Mouse (Mus musculus): ENCODE measurements around the gene Wipf2. TPM values are rescaled to one million over a fixed set of nuclear protein-coding genes. Genes with fewer than 3 reads are reported as not detected.
A peak's percentile ranks its signal among the peaks of the same experiment; 100 is the strongest.

Wipf2 gene
- polyA plus RNA-seq, 1 experiment: 14.0 TPM

GRCm38 (mm10) chr11:98836651-98837141 is 26.7 kb upstream of the Wipf2 start, which contains the start of gene Rapgefl1:
Rapgefl1 (plus strand) TSS chr11:98836785.
- peak; percentile 82 for DNase-seq
- Histone ChIP-seq H3K4me1 (ENCODE audit: control insufficient read depth, insufficient read depth, low read length) (peaks cover 4% of the 10 kb centered on the region), H3K4me3 (replicated peaks; ENCODE audit: extremely low read depth, low read depth, low read length) (peak within 1 kb of the TSS; percentile 66)
- 1% methylated on average over 45 of the region's 48 CpGs for WGBS
- no peak for TF ChIP-seq CTCF (IDR thresholded peaks at IDR 0.05; ENCODE audit: insufficient read depth, low read length)
- TF ChIP-seq POLR2A (IDR thresholded peaks at IDR 0.05; ENCODE audit: borderline replicate concordance, extremely low read depth, low read depth, low read length): no peak

- no peak overlapping the region for H3K4me3 ChIP-seq (replicated peaks; ENCODE audit: extremely low read depth, low read depth, low read length)
- no peak for TF ChIP-seq POLR2A (IDR thresholded peaks at IDR 0.05; ENCODE audit: borderline replicate concordance, extremely low read depth, low read depth, low read length)
- TF ChIP-seq CTCF (IDR thresholded peaks at IDR 0.05; ENCODE audit: insufficient read depth, low read length): no peak
- 8% methylated on average over 23 of the region's 29 CpGs for WGBS
- H3K4me1 ChIP-seq (ENCODE audit: control insufficient read depth, insufficient read depth, low read length): peaks cover 4% of the 10 kb centered on the region
- DNase-seq: no peak
These were observed 26.2 kb upstream of the Wipf2 start for GRCm38 (mm10) chr11:98837231-98837704.

GRCm38 (mm10) chr11:98837917-98838316 is 25.5 kb upstream of the Wipf2 start:
- TF ChIP-seq CTCF (IDR thresholded peaks at IDR 0.05; ENCODE audit: insufficient read depth, low read length): no peak
- no peak for TF ChIP-seq POLR2A (IDR thresholded peaks at IDR 0.05; ENCODE audit: borderline replicate concordance, extremely low read depth, low read depth, low read length)
- peaks cover 4% of the 10 kb centered on the region for H3K4me1 ChIP-seq (ENCODE audit: control insufficient read depth, insufficient read depth, low read length)
- WGBS: 73% methylated on average over 11 of the region's 11 CpGs
- DNase-seq: no peak
- H3K4me3 ChIP-seq (replicated peaks; ENCODE audit: extremely low read depth, low read depth, low read length): no peak overlapping the region

- Histone ChIP-seq H3K4me3 (replicated peaks; ENCODE audit: extremely low read depth, low read depth, low read length) (no peak overlapping the region), H3K4me1 (ENCODE audit: control insufficient read depth, insufficient read depth, low read length) (peaks cover 4% of the 10 kb centered on the region)
- TF ChIP-seq POLR2A (IDR thresholded peaks at IDR 0.05; ENCODE audit: borderline replicate concordance, extremely low read depth, low read depth, low read length) (no peak), CTCF (IDR thresholded peaks at IDR 0.05; ENCODE audit: insufficient read depth, low read length) (no peak)
- no peak for DNase-seq
- WGBS: 66% methylated on average over 9 of the region's 9 CpGs
These were observed 24.9 kb upstream of the Wipf2 start for GRCm38 (mm10) chr11:98838512-98838911.

DNA sequence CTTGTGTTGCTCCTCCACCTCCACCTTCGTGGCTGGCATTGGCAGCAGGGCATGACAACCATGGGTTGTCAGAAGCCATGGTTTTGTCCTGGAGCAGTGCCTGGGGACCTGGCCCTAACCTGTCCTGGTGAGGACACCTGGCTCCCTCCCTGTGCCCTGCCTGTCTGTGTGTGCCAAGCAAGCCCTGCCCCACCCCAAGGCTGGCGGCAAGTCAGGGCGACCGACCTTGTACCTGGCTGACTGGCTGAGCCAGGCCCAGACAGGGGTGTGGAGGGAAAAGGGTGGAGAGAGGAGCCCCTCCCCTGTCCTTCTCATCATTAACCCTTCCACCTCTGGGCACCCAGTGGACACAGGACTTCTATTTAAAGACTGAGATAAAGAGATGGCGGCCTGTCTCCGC is 24.0 kb upstream of the Wipf2 start:
- TF ChIP-seq CTCF (IDR thresholded peaks at IDR 0.05; ENCODE audit: insufficient read depth, low read length) (no peak), POLR2A (IDR thresholded peaks at IDR 0.05; ENCODE audit: borderline replicate concordance, extremely low read depth, low read depth, low read length) (no peak)
- H3K4me1 ChIP-seq (ENCODE audit: control insufficient read depth, insufficient read depth, low read length): peaks cover 4% of the 10 kb centered on the region
- H3K4me3 ChIP-seq (replicated peaks; ENCODE audit: extremely low read depth, low read depth, low read length): no peak overlapping the region
- WGBS: 42% methylated on average over 6 of the region's 6 CpGs
- DNase-seq: no peak

DNA sequence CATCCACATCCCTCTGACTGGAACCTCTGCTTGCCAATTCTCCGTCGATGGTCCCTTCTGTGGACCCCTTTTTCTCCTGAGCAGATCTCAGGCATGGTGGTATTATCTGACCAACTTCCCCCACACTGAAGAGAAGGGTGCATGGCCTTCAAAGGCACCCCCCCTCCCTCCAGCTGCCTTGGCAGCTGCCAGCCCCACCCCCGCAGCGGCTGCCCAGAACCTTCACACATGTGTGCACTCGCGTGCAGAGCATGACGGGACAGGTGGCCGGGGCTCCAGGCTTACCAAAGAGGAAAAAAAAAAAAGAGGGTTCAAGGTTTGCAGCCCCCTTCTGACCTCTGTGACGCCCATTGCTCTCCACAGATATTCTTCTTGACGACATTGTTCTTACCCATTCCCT is 23.5 kb upstream of the Wipf2 start:
- Histone ChIP-seq H3K4me3 (replicated peaks; ENCODE audit: extremely low read depth, low read depth, low read length) (no peak overlapping the region), H3K4me1 (ENCODE audit: control insufficient read depth, insufficient read depth, low read length) (peaks cover 4% of the 10 kb centered on the region)
- 61% methylated on average over 10 of the region's 10 CpGs for WGBS
- TF ChIP-seq POLR2A (IDR thresholded peaks at IDR 0.05; ENCODE audit: borderline replicate concordance, extremely low read depth, low read depth, low read length) (no peak), CTCF (IDR thresholded peaks at IDR 0.05; ENCODE audit: insufficient read depth, low read length) (no peak)
- DNase-seq: no peak

GRCm38 (mm10) chr11:98846016-98846415 is 17.4 kb upstream of the Wipf2 start:
- WGBS: 61% methylated on average over 13 of the region's 13 CpGs
- Histone ChIP-seq H3K4me3 (replicated peaks; ENCODE audit: extremely low read depth, low read depth, low read length) (no peak overlapping the region), H3K4me1 (ENCODE audit: control insufficient read depth, insufficient read depth, low read length) (peaks cover 3% of the 10 kb centered on the region; the same call in 1 of the 2 replicates)
- DNase-seq: no peak
- TF ChIP-seq CTCF (IDR thresholded peaks at IDR 0.05; ENCODE audit: insufficient read depth, low read length) (no peak), POLR2A (IDR thresholded peaks at IDR 0.05; ENCODE audit: borderline replicate concordance, extremely low read depth, low read depth, low read length) (no peak)

DNA sequence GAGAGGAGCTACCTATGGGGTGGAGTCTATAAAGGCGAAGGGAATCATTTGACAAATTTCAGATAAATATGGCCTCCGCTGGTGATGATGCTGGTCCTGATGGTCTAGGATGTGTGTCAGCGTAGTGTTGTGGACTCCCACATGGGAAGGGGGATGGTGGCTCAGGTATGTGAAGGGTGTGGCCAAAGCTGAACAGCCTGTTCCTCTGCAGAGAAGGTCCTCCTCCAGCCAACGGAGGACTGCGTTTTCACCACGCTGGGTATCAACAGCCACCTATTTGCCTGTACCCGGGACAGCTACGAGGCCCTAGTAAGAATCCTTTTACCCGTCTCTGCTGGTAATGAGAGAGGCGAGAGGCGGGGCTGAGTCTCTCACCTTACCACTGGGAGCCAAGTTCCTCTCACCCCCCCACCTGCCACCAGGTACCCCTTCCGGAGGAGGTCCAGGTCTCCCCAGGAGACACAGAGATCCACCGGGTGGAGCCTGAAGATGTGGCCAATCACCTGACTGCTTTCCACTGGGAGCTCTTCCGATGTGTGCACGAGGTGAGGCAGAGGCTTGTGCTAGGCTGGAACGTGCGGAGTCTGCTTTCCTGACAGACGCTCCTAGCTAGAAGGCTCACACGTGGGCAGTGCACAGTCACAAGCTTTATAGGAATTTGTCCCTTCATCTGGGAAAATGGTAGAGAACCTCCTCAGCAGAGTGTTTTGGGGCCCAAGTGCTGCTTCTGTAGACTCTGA is 16.4 kb upstream of the Wipf2 start:
- no peak overlapping the region for H3K4me3 ChIP-seq (replicated peaks; ENCODE audit: extremely low read depth, low read depth, low read length)
- WGBS: 66% methylated on average over 19 of the region's 19 CpGs
- no peak for DNase-seq
- no peak for TF ChIP-seq CTCF (IDR thresholded peaks at IDR 0.05; ENCODE audit: insufficient read depth, low read length)
- TF ChIP-seq POLR2A (IDR thresholded peaks at IDR 0.05; ENCODE audit: borderline replicate concordance, extremely low read depth, low read depth, low read length): no peak
- peaks cover 3% of the 10 kb centered on the region; the same call in 1 of the 2 replicates for H3K4me1 ChIP-seq (ENCODE audit: control insufficient read depth, insufficient read depth, low read length)

DNA sequence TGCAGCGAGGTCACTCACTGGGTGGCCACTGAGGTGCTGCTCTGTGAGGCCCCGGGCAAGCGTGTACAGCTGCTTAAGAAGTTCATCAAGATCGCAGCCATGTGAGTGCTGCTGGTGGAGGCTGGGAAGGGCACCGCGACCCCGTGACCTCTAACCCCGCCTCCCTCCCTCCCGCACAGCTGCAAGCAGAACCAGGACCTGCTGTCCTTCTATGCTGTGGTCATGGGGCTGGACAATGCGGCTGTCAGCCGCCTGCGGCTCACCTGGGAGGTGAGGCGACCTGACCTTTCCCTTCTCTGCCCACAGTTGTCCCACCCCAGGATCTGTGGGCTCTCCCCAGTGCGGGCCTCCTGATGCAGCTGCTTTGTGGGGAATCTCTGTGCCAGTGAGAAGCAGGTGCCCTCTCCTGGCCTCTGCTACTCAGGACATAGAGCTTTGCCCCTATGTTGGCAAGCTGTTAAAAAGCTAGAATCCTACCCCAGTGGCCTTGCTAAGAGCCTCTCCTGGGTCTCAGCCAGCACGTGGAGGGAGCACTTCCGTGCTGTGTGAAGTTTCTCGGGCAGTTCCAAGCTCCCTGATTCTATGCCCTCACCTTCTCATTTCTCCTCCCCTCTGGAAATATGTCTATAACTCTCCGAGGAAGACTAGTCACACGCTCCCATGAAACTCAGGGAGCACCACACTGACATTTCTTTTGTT is 14.1 kb upstream of the Wipf2 start:
- 20% methylated on average over 19 of the region's 19 CpGs for WGBS
- H3K4me3 ChIP-seq (replicated peaks; ENCODE audit: extremely low read depth, low read depth, low read length): no peak overlapping the region
- no peak for DNase-seq
- TF ChIP-seq POLR2A (IDR thresholded peaks at IDR 0.05; ENCODE audit: borderline replicate concordance, extremely low read depth, low read depth, low read length): no peak
- TF ChIP-seq CTCF (IDR thresholded peaks at IDR 0.05; ENCODE audit: insufficient read depth, low read length): no peak
- peaks cover 3% of the 10 kb centered on the region; the same call in 1 of the 2 replicates for H3K4me1 ChIP-seq (ENCODE audit: control insufficient read depth, insufficient read depth, low read length)
